10 mouse cellular contexts compared by ENCODE assay signal in genomic region chr11:107458286-107458685, GRCm38 (mm10). TPM values are rescaled to one million over a fixed set of nuclear protein-coding genes. Genes with fewer than 3 reads are reported as not detected.
DNase-seq lines count a peak whose midpoint lies in the region; ATAC-seq lines count a peak whose summit lies in the region.
"Had no signal": no experiment of that assay in that cellular context is flagged by ENCODE, and none has a peak within 500 bp of the region (broad histone marks: within the 10 kb centered on the region; RNA-seq: fewer than 3 reads in every experiment).

No protein-coding gene starts in this region.

- H3K4me3 ChIP-seq in forebrain, embryonic 10.5 days: no peak overlapping the region
- H3K4me3 ChIP-seq in forebrain, embryonic 13.5 days: no peak overlapping the region

- no peak overlapping the region for H3K4me2 ChIP-seq in forebrain, embryonic 13.5 days

- H3K36me3 ChIP-seq in forebrain, embryonic 10.5 days (replicated peaks): peaks cover 67% of the 10 kb centered on the region
- H3K36me3 ChIP-seq in forebrain, embryonic 13.5 days (ENCODE audit: poor library complexity, severe bottlenecking): peaks cover 17% of the 10 kb centered on the region

- H3K4me1 ChIP-seq in forebrain, embryonic 10.5 days: peaks cover 19% of the 10 kb centered on the region
- peaks cover 8% of the 10 kb centered on the region for H3K4me1 ChIP-seq in forebrain, embryonic 13.5 days

- no peak for ATAC-seq in forebrain, embryonic 13.5 days
- no peak for ATAC-seq in erythroblast, adult 5-6 weeks (replicated peaks; ENCODE audit: low FRiP score, poor library complexity, severe bottlenecking)

- peak overlapping the region; percentile 20; the same call in 1 of the 2 replicates for H3K27ac ChIP-seq in forebrain, embryonic 10.5 days
- H3K27ac ChIP-seq in forebrain, embryonic 13.5 days: no peak overlapping the region

- no peaks in the 10 kb centered on the region for H3K27me3 ChIP-seq in forebrain, embryonic 10.5 days (ENCODE audit: poor library complexity, severe bottlenecking)
- no peaks in the 10 kb centered on the region for H3K27me3 ChIP-seq in forebrain, embryonic 13.5 days

- no peak for DNase-seq in forebrain, embryonic 10.5 days (ENCODE audit: extremely low spot score, low spot score)
- peak; percentile 25 for DNase-seq in thymus, postnatal 25 days
- DNase-seq in thymus, adult 18-20 months: no peak
- peak; percentile 68 for DNase-seq in induced T-regulatory cell, adult 2 months (ENCODE audit: low read depth)
- DNase-seq in cerebellum, adult 8-10 months: no peak
- no peak for DNase-seq in gastrocnemius, postnatal 10 days
- DNase-seq: kidney, adult 11 months; lung, postnatal 4 days had no signal

- peaks cover 6% of the 10 kb centered on the region for H3K9me3 ChIP-seq in forebrain, embryonic 10.5 days
- H3K9me3 ChIP-seq in forebrain, embryonic 13.5 days (replicated peaks): no peaks in the 10 kb centered on the region; the same call in 1 of the 2 replicates

- WGBS in forebrain, embryonic 10.5 days: 89% methylated on average over 12 of the region's 12 CpGs
- 88% methylated on average over 12 of the region's 12 CpGs for WGBS in forebrain, embryonic 13.5 days

- no peak overlapping the region for H3K9ac ChIP-seq in forebrain, embryonic 13.5 days

RNA-seq across cellular contexts. Expression of gene Pitpnc1, which starts 12.2 kb away (rescaled TPM):
- 26.8 and 32.0 TPM in 2 replicates for polyA plus RNA-seq in forebrain, embryonic 10.5 days (2016; fragmentation: Nextera tagmentation; extraction: Ambion mirVana)
- 35.6 and 36.1 TPM in 2 replicates for polyA plus RNA-seq in forebrain, embryonic 13.5 days (2015; fragmentation: Nextera tagmentation; extraction: Ambion mirVana)
- total RNA-seq in erythroblast, adult 5-6 weeks (2015; ENCODE audit: low replicate concordance): 14.4 and 15.7 TPM in 2 replicates
- 9.8 and 20.1 TPM in 2 replicates for total RNA-seq in erythroblast, adult 5-6 weeks (2017; ENCODE audit: low replicate concordance)
- total RNA-seq in gastrocnemius, postnatal 10 days (2021): 10 to 100 TPM; 53.2 to 54.7 TPM

RNA-seq across cellular contexts. Expression of gene Psmd12, which starts 21.0 kb away (rescaled TPM):
- polyA plus RNA-seq in forebrain, embryonic 10.5 days (2016; fragmentation: Nextera tagmentation; extraction: Ambion mirVana): 231 and 246 TPM in 2 replicates
- 171 and 174 TPM in 2 replicates for polyA plus RNA-seq in forebrain, embryonic 13.5 days (2015; fragmentation: Nextera tagmentation; extraction: Ambion mirVana)
- total RNA-seq in erythroblast, adult 5-6 weeks (2015; ENCODE audit: low replicate concordance): 27.6 and 40.2 TPM in 2 replicates
- total RNA-seq in erythroblast, adult 5-6 weeks (2017; ENCODE audit: low replicate concordance): 41.4 and 53.5 TPM in 2 replicates
- 100 to 1,000 TPM; 103 to 108 TPM for total RNA-seq in gastrocnemius, postnatal 10 days (2021)

Comparison
In these comparisons a context has a peak if more than half of its experiments do, and no peak if none do; other contexts are left out.
1. DNase-seq: peak in thymus, postnatal 25 days (single experiment) and induced T-regulatory cell, adult 2 months (single experiment); none in forebrain, embryonic 10.5 days (single experiment), thymus, adult 18-20 months (0 of 2), cerebellum, adult 8-10 months (single experiment) and gastrocnemius, postnatal 10 days (single experiment).